Mouse (Mus musculus) limb, embryonic 11.5 days (tissue): ENCODE data around the gene Epn3. TPM values are rescaled to one million over a fixed set of nuclear protein-coding genes. Genes with fewer than 3 reads are reported as not detected.

ENCODE experiments used
- ATAC-seq: fragments of 200-750 bp; cut with Nextera tagmentation; 2 replicates; pipeline ENCODE4 v1.8.0; 2017; ENCODE audit warnings: low read depth; ENCODE audit not compliant: insufficient number of reproducible peaks, low FRiP score, low TSS enrichment
- DNase-seq: peaks from one replicate; pipeline ENCODE4 v3.0.0-alpha.2; 2015; ENCODE audit warnings: low spot score
- H3K27ac ChIP-seq: fragments of 300-500 bp; sonication (generic); replicated peaks from 2 replicates; pipeline ENCODE4 v1.5.1; 2014; ENCODE audit warnings: low read depth, mild to moderate bottlenecking, low read length
- H3K27me3 ChIP-seq: fragments of 300-500 bp; sonication (generic); 2 replicates; pipeline ENCODE4 v1.6.1; 2014; ENCODE audit warnings: mild to moderate bottlenecking, low read length, mixed read lengths; ENCODE audit not compliant: control insufficient read depth, insufficient read depth
- H3K36me3 ChIP-seq: fragments of 300-500 bp; sonication (generic); 2 replicates; pipeline ENCODE4 v1.6.1; 2014; ENCODE audit warnings: mild to moderate bottlenecking, low read length, moderate library complexity, mixed read lengths; ENCODE audit not compliant: control insufficient read depth, insufficient read depth
- H3K4me1 ChIP-seq: fragments of 300-500 bp; sonication (generic); 2 replicates; pipeline ENCODE4 v1.6.1; 2014; ENCODE audit warnings: low read length, mixed read lengths; ENCODE audit not compliant: control insufficient read depth, insufficient read depth
- H3K4me2 ChIP-seq: fragments of 300-500 bp; sonication (generic); 2 replicates; pipeline ENCODE4 v1.6.1; 2014; ENCODE audit warnings: low read depth, mild to moderate bottlenecking, moderate library complexity; ENCODE audit not compliant: severe bottlenecking
- H3K4me3 ChIP-seq: fragments of 300-500 bp; sonication (generic); 2 replicates; pipeline ENCODE4 v1.5.1; 2014; ENCODE audit warnings: low read depth, low read length
- H3K9ac ChIP-seq: fragments of 300-500 bp; sonication (generic); 2 replicates; pipeline ENCODE4 v1.6.1; 2014; ENCODE audit warnings: mild to moderate bottlenecking, low read length
- H3K9me3 ChIP-seq: fragments of 300-500 bp; sonication (generic); 2 replicates; pipeline ENCODE4 v1.6.1; 2016; ENCODE audit warnings: low read length; ENCODE audit not compliant: control insufficient read depth
- WGBS: fragments of 180-500 bp; shearing (Covaris S2); extraction: QIAGEN DNeasy Blood & Tissue Kit; methylation state at CpG from one replicate; pipeline ENCODE4 v1.1.7; 2014; 5-methylcytosine and 5-hydroxymethylcytosine counted together
- polyA plus RNA-seq: library from polyadenylated mRNA; unstranded; fragments of >200 nt; fragmentation: Nextera tagmentation; extraction: Ambion mirVana; gene quantifications from 2 replicates; pipeline ENCODE4 v1.2.1, GENCODE M21; 2014

Epn3 gene
- polyA plus RNA-seq, 1 experiment from 2014 or later = 3.1 TPM

DNA sequence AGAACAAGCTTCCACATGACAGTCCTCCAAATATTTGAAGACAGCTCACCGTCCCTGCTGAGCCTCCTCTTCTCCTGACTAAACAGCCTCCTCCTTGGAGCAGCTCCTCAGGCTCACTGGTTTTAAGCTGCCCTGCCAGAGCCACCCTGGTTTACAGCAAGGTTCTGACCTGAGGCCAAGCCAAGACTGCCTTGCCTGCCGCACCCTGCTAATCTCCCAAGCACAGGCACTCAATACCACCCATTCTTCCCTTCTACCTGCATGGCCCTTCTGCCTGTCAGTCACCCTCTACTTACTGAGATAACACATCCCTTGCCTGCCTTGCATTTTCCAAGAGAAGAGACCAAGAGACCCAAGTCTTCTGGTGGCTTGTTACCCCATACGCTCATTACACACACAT is 43.4 kb downstream of the Epn3 start:
- Histone ChIP-seq H3K36me3 (peaks cover 15% of the 10 kb centered on the region), H3K27ac (no peak overlapping the region), H3K4me1 (no peaks in the 10 kb centered on the region), H3K4me2 (no peak overlapping the region), H3K9ac (no peak overlapping the region), H3K4me3 (no peak overlapping the region), H3K9me3 (no peaks in the 10 kb centered on the region; the same call in 1 of the 2 replicates), H3K27me3 (no peaks in the 10 kb centered on the region)
- ATAC-seq (no peak), DNase-seq (no peak)
- WGBS = 79% methylated on average over 3 of the region's 3 CpGs

DNA sequence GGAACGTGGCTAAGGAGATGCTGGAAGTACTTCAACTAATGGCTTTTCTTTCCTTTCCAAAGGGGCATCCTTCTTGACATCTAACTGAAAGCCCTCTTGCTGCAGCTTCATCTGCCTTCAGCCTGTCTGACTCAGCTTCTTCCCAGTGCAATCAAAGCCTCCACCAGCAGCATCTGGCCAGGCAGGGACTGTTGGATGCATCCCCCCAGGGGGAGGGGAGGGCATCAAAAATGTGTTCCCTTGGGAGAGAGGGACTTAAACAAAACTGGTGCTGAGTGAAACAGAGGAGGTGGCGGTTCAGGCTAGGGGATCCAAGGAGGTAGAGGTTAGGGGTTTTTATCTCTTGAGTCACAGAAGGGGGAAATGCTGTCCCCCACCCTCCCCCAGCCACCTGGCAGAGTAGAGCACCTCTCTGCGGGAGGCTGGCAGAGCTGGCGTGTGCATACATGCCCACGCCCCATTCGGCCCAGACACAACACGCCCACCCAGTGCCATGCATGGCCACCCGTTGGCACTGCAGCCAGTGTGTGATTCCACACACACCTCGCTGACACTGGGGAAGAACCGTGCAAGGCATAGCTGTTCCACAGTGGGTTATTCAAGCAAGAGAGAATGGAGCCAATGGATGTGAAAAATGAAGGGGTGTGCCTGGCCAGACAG is 44.5 kb downstream of the Epn3 start:
- Histone ChIP-seq H3K4me1 (no peaks in the 10 kb centered on the region), H3K9me3 (no peaks in the 10 kb centered on the region; the same call in 1 of the 2 replicates), H3K4me3 (no peak overlapping the region), H3K9ac (no peak overlapping the region), H3K27me3 (no peaks in the 10 kb centered on the region), H3K27ac (no peak overlapping the region), H3K36me3 (peaks cover 13% of the 10 kb centered on the region), H3K4me2 (no peak overlapping the region)
- no peak for DNase-seq
- no peak for ATAC-seq
- 87% methylated on average over 10 of the region's 10 CpGs for WGBS

DNA sequence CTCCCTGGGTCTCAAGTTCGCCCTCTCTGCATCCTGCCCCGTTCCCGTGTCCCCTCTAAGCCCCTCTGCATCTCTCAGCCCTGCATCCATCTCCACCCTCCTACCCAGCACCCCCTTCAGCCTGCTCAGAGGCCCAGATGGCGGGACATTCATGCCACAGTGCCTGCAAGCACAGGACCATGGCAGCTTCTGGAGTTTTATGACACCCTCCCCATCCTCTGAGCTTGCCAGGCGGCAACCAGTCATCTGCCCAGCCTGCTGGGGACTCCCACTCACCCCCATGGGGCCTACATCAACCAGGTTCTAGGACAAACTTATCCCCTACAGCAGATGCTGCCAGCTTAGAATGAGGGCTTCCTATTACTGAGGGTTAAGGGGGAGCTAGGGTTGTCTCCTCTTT is 45.0 kb downstream of the Epn3 start:
- Histone ChIP-seq H3K9ac (no peak overlapping the region), H3K4me3 (no peak overlapping the region), H3K27me3 (no peaks in the 10 kb centered on the region), H3K4me2 (no peak overlapping the region), H3K36me3 (peaks cover 11% of the 10 kb centered on the region), H3K27ac (no peak overlapping the region), H3K4me1 (no peaks in the 10 kb centered on the region), H3K9me3 (no peaks in the 10 kb centered on the region; the same call in 1 of the 2 replicates)
- WGBS = 56% methylated on average over 5 of the region's 5 CpGs
- no peak for DNase-seq
- no peak for ATAC-seq

DNA sequence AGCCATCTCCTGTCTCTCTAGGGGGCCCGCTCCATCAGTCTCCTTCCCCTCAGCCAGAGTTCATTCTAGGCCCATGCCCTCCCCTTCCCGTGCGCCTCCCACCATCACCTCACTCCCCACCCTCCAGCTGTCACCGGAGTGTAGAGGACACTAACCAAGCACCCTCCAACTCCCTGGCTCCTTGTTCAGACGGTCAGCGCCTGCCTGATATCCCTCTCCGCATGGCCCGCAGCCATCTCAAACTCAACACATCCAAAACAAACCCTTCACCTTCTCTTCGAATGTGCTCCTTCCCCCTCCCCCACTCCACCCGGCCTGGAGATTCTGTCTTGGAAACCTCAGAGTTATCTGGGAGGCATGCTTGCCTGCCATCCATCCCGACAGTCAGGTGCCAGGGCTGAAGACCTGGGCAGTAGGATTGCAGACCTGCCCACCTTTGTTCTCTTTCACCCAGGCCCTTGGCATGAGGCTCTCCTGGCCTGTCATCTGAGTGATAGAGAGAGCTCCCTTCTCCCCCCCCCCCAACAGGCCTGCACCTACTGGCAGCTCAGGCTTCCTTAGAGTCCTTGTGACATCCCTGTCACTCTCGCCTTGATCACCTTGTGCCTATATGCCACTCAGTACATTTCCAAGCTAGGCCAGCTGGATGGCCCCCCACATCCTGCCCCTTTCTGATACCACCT is 48.5 kb downstream of the Epn3 start:
- Histone ChIP-seq H3K9me3 (no peaks in the 10 kb centered on the region), H3K4me1 (no peaks in the 10 kb centered on the region), H3K9ac (no peak overlapping the region), H3K4me3 (no peak overlapping the region), H3K4me2 (no peak overlapping the region), H3K27ac (no peak overlapping the region), H3K36me3 (peaks cover 6% of the 10 kb centered on the region; the same call in 1 of the 2 replicates), H3K27me3 (no peaks in the 10 kb centered on the region)
- ATAC-seq (no peak), DNase-seq (no peak)
- 41% methylated on average over 12 of the region's 12 CpGs for WGBS

DNA sequence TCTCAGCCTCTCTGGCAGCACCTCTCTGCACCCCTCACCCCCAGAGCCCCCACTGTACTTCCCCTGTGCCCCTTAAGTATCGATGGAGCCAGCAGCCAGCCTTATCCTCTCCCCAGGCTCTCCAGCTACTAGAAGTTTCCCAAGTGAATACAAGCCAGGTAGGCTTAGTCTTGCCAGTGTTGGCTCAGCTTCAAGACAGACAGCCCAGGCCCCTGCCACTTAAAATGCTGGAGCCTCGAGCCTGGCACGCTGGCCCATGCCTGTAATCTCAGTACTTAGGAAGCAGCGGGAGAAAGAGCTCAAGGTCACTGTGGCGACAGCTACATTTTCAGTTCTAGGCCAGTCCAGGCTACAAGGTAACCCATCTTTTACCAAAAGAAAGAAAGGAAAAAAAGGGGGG is 49.9 kb downstream of the Epn3 start:
- ATAC-seq = no peak
- H3K4me1 ChIP-seq = no peaks in the 10 kb centered on the region
- H3K36me3 ChIP-seq = peaks cover 4% of the 10 kb centered on the region; the same call in 1 of the 2 replicates
- no peak overlapping the region for H3K9ac ChIP-seq
- no peak overlapping the region for H3K4me3 ChIP-seq
- 78% methylated on average over 5 of the region's 5 CpGs for WGBS
- H3K27me3 ChIP-seq = no peaks in the 10 kb centered on the region
- H3K4me2 ChIP-seq = no peak overlapping the region
- H3K27ac ChIP-seq = no peak overlapping the region
- no peaks in the 10 kb centered on the region for H3K9me3 ChIP-seq
- no peak for DNase-seq

DNA sequence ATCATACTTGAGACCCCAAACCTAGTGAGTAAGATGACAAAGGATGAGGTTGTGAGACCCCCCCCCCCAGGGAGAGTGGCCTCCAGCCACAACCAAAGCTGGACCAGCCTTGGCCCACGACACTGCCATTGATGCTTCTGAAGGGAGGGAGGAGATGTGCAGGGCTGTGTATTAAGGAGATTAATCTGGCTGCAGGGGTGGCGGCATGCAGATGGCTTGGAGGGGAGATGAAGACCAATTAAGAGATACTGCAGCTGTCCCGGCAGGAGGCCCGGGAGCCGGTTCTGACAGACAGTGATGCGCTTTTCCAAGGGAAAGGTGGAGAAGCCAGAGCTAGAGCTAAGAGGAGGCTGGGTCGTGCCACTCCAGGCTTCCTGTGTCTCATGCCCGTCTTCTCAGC is 50.5 kb downstream of the Epn3 start:
- WGBS = 51% methylated on average over 8 of the region's 8 CpGs
- peaks cover 3% of the 10 kb centered on the region; the same call in 1 of the 2 replicates for H3K36me3 ChIP-seq
- no peak overlapping the region for H3K4me2 ChIP-seq
- no peak overlapping the region for H3K9ac ChIP-seq
- ATAC-seq (no peak), DNase-seq (no peak)
- H3K9me3 ChIP-seq = no peaks in the 10 kb centered on the region
- no peak overlapping the region for H3K27ac ChIP-seq
- no peaks in the 10 kb centered on the region for H3K4me1 ChIP-seq
- no peak overlapping the region for H3K4me3 ChIP-seq
- H3K27me3 ChIP-seq = no peaks in the 10 kb centered on the region

DNA sequence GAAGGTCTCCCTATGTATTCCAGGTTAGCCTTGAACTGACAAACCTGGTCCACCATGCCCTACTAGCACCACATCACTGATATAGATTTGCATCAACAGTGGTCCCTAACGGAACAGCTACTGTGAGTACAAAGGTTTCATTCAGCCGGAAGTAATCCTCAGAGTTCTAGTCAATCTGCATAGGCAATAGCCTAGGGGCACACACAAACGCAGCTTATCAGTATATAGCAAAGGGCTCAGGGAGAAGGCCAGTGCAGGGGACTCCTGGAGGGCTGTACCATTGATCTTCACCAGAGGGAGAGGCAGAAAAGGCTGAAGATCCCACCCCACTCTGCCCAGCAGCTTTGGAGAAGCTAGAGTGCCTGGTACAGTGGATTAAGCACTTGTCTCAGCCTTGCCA is 52.8 kb downstream of the Epn3 start:
- H3K4me3 ChIP-seq = no peak overlapping the region
- H3K9me3 ChIP-seq = no peaks in the 10 kb centered on the region
- peaks cover 11% of the 10 kb centered on the region; the same call in 1 of the 2 replicates for H3K4me1 ChIP-seq
- H3K36me3 ChIP-seq = no peaks in the 10 kb centered on the region
- no peak overlapping the region for H3K27ac ChIP-seq
- DNase-seq (no peak), ATAC-seq (no peak)
- H3K4me2 ChIP-seq = no peak overlapping the region
- H3K27me3 ChIP-seq = no peaks in the 10 kb centered on the region
- no peak overlapping the region for H3K9ac ChIP-seq
- 55% methylated on average over 3 of the region's 3 CpGs for WGBS

DNA sequence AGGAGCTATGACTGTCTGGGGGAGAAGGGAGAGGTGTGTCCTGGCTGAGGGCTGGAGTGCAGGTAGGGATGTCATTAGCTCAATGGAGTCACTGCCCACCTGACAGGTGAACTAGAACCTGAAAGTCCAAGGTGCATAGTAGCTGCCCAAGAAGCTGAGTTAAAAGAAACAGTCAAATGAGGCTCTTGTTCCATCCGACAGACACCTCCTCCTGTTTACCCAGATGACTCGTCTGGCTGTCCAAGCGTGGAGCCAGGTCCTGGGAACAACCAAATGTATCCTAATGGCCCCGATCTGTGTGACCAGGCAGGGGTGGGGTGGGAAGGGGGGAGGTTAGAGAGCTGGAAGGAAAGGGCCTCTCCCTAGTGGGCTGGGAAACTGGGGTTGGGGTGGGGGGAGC is 54.5 kb downstream of the Epn3 start:
- DNase-seq = no peak
- H3K27me3 ChIP-seq = no peaks in the 10 kb centered on the region
- no peak overlapping the region for H3K9ac ChIP-seq
- no peak for ATAC-seq
- no peak overlapping the region for H3K4me3 ChIP-seq
- H3K27ac ChIP-seq = no peak overlapping the region
- H3K4me2 ChIP-seq = no peak overlapping the region
- H3K36me3 ChIP-seq = no peaks in the 10 kb centered on the region
- peaks cover 14% of the 10 kb centered on the region; the same call in 1 of the 2 replicates for H3K4me1 ChIP-seq
- no peaks in the 10 kb centered on the region for H3K9me3 ChIP-seq
- 42% methylated on average over 4 of the region's 4 CpGs for WGBS
